Mouse (Mus musculus) large intestine, adult 2 months (tissue): ENCODE measurements around the gene Cep350. TPM values are rescaled to one million over a fixed set of nuclear protein-coding genes. Genes with fewer than 3 reads are reported as not detected.

Experiments
- DNase-seq: peaks from one replicate; pipeline ENCODE4 v3.0.0-alpha.2; 2012; ENCODE audit warnings: low read depth, low spot score
- WGBS: fragments of 180-500 bp; shearing (Covaris S2); methylation state at CpG from one replicate; pipeline ENCODE4 v1.1.7; 2018; 5-methylcytosine and 5-hydroxymethylcytosine counted together
- polyA plus RNA-seq: library from polyadenylated mRNA; depleted of rRNA; stranded (reverse); fragments of >200 nt; gene quantifications from 2 replicates; pipeline ENCODE4 v1.2.3, GENCODE M21; 2012; rRNA removed

The Cep350 gene
- 4.7 and 9.1 TPM in 2 replicates for polyA plus RNA-seq

GRCm38 (mm10) chr1:155973068-155973718 lies at the start of gene Cep350:
TSS of gene Cep350 (minus strand) at chr1:155973255.
- peak; percentile 84 for DNase-seq
- WGBS = under 1% methylated on average over 51 of the region's 57 CpGs

DNA sequence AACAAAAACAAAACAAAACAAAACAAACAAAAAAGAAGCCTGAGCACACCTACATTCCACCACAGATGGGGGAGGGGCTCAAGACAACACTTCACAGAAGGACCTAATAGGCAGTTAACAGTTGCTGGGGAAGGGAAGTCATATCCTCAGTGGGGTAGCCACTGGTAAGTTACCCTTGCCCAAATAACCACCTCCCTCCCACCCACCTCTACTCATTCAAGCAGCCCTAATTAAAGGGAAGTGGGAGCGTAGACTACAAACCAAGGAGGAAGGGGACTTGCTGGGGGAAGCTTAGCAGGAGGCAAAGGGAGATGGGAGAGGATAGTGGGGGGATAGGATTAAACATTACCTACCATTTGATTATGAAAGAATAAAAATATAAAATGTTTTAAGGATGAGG lies 47.3 kb upstream of the Cep350 start:
- 91% methylated on average over 1 of the region's 1 CpGs for WGBS
- DNase-seq = no peak

- WGBS = 86% methylated on average over 1 of the region's 1 CpGs
- no peak for DNase-seq
Measured at GRCm38 (mm10) chr1:156019800-156020199, 46.7 kb upstream of the Cep350 start.

DNA sequence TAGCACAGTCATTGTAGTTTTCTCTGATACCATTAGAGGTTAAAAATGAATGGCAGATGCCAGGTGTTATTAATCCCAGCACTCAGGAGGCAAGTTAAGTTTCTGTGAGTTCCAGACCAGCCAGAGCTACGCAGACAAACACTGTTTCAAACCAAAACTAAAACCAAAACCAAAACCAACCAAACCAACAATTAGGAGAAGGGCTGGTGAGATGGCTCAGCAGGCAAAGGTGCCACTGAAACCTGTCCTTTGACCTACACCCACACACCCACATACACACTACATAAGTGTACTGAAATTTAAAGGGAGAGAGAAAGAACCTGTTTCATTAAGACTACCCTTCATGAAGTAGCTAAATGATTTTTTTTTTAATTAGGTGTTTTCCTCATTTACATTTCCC lies 35.9 kb upstream of the Cep350 start:
- no peak for DNase-seq
- WGBS = 69% methylated on average over 1 of the region's 1 CpGs

- 86% methylated on average over 11 of the region's 11 CpGs for WGBS
- DNase-seq = no peak
Measured at GRCm38 (mm10) chr1:156005906-156006305, 32.9 kb upstream of the Cep350 start.

GRCm38 (mm10) chr1:156003201-156003935 lies 30.3 kb upstream of the Cep350 start:
- WGBS = 90% methylated on average over 7 of the region's 7 CpGs
- no peak for DNase-seq

- 53% methylated on average over 8 of the region's 8 CpGs for WGBS
- DNase-seq = no peak
Measured at GRCm38 (mm10) chr1:156002366-156002765, 29.3 kb upstream of the Cep350 start.

- WGBS = 23% methylated on average over 2 of the region's 2 CpGs
- DNase-seq = no peak
Measured at GRCm38 (mm10) chr1:155995612-155996011, 22.6 kb upstream of the Cep350 start.

DNA sequence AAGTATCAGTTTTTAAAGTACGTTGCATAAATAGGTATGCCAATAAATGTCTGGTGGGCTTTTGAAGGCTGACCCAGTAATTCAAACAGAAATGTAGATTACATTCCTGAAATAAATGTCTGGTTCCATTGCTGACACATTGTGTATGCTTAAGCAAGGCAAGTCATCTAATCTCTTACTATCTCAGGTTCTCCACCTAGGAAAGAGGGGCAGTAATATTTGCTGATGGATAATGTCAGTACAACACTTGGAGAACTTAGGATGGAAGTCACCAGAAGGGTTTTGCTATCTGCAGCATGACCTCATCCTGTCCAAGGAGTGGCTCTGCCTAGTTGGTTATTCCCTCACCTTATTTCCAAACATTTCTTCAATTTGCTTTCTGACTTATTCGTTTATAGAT lies 21.5 kb upstream of the Cep350 start:
- DNase-seq = no peak
- 48% methylated on average over 2 of the region's 2 CpGs for WGBS

DNA sequence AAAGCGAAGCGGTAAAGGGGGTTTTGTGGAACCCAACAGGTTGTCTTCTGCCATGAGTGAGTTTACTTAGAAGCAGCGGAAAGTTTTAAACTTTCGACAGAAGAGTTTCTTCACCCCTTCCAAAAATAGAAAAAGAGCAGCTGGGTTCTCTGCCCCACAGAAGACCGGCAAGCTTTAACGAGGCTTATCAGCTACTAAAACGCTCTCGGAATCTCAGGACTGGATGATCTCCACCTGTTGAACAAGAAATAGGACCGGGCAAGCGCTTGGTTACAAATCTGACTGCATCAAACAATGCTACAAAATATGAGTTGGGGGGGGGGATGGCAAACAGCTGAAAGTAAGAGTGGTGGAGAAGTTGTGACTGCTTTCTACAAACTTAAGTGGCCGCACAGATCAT lies 17.3 kb upstream of the Cep350 start:
- WGBS = 52% methylated on average over 11 of the region's 11 CpGs

GRCm38 (mm10) chr1:155989387-155989786 lies 16.3 kb upstream of the Cep350 start:
- 33% methylated on average over 2 of the region's 2 CpGs for WGBS

More for the DNA sequence above, 17.3 kb upstream of the Cep350 start:
- DNase-seq = no peak

DNA sequence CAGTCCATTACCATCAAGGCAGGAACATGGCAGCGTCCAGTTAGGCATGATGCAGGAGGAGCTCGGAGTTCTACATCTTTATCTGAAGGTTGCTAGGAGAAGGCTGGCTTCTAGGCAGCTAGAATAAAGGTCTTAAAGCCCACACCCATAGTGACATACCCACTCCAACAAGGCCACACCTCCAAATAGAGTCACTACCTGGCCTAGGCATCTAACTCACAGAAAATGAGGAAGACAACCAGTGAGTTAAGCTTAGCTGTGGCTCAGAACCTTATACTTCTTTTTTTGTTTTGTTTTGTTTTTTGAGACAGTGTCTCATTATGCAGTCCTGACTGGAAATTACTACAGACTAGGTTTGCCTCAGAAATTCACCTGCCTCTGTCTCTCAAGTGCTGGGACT lies 14.6 kb upstream of the Cep350 start:
- no peak for DNase-seq
- 74% methylated on average over 2 of the region's 2 CpGs for WGBS

More at GRCm38 (mm10) chr1:155989387-155989786, 16.3 kb upstream of the Cep350 start:
- DNase-seq = no peak

DNA sequence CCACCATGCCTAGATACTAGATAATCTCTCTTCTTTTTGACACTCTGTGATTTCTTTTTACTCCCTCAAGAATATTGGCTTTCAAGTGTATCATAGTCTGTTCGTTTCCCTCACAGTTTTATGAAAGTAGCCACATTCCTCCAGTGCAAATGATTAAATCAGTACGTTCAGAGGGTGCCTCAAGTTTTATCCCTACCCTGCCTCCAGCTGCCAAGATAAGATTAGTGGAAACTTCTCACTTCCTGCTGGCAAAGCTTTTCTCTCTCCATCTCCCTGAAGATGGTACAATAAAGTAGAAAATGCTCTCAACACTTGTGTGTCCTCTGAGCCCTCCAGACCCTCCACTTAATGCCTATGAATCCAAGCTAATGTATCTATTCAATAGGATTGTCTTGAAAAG lies 1.9 kb upstream of the Cep350 start:
- WGBS = 24% methylated on average over 2 of the region's 2 CpGs
- DNase-seq = no peak

- WGBS = 2% methylated on average over 19 of the region's 19 CpGs
Measured at GRCm38 (mm10) chr1:155973719-155974379, 794 bp upstream of the Cep350 start.

GRCm38 (mm10) chr1:155972146-155973067 lies 648 bp downstream of the Cep350 start:
- 1% methylated on average over 46 of the region's 51 CpGs for WGBS
- DNase-seq = no peak

More at GRCm38 (mm10) chr1:155973719-155974379, 794 bp upstream of the Cep350 start:
- DNase-seq = peak; percentile 52

- WGBS = 82% methylated on average over 2 of the region's 2 CpGs
- DNase-seq = no peak
Measured at GRCm38 (mm10) chr1:155949170-155949569, 23.9 kb downstream of the Cep350 start.

- no peak for DNase-seq
- WGBS = 75% methylated on average over 2 of the region's 2 CpGs
Measured at GRCm38 (mm10) chr1:155944361-155944760, 28.7 kb downstream of the Cep350 start.

- WGBS = 43% methylated on average over 2 of the region's 2 CpGs
- no peak for DNase-seq
Measured at GRCm38 (mm10) chr1:155937416-155937815, 35.6 kb downstream of the Cep350 start.

DNA sequence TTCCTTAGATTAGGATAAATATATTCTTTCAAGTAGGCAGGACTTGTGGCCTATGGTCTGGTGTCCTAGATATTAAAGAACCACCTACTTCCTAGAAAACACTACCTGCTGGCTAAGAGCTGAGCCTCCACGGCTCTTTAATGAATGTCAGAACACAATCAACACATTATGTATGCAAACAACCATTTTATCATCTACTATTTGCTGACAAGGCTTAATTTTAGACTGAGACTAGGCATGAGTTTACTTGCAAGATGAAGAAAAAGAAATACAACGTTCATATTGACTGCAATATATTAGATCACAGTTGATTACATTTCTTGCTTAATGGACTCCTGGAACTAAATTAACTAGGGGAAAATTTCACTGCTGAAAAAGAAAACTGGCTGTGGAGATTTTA lies 38.4 kb downstream of the Cep350 start:
- 81% methylated on average over 2 of the region's 2 CpGs for WGBS
- no peak for DNase-seq

- no peak for DNase-seq
- WGBS = 82% methylated on average over 3 of the region's 3 CpGs
Measured at GRCm38 (mm10) chr1:155903561-155903960, 69.5 kb downstream of the Cep350 start.
